In the genomic region with DNA sequence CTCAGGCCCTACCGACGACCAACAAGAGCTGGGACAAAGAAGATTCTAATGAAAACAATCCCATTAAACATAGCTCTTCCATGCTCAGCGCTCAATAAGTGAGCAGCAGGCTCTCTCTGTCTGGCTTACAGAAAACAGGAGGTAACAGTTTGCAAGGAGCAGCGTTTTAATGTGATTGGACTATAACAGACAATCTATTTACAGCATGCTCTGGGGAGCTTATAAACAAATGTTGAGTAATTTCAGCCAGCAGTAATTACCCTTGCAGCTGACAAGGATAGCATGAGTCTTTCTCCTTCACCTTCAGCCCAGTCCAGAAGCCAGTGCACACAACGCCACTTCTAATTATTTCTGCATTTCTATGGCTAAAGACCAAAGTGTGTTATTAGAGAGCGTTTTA, we compare ENCODE assay signal across 15 mouse cellular contexts.
A peak's percentile ranks its signal among the peaks of the same experiment; 100 is the strongest.
DNase-seq lines count a peak whose midpoint lies in the region; ATAC-seq and TF ChIP-seq lines count a peak whose summit lies in the region.
"Had no signal": no experiment of that assay in that cellular context is flagged by ENCODE, and none has a peak within 500 bp of the region (broad histone marks: within the 10 kb centered on the region; RNA-seq: fewer than 3 reads in every experiment).

No protein-coding gene starts in this region.

- no peaks in the 10 kb centered on the region for H3K27me3 ChIP-seq in embryonic facial prominence, embryonic 14.5 days (replicated peaks; ENCODE audit: control insufficient read depth, insufficient read depth, low read length)
- H3K27me3 ChIP-seq in embryonic facial prominence, embryonic 10.5 days (replicated peaks; ENCODE audit: low read depth, poor library complexity, severe bottlenecking), result no peaks in the 10 kb centered on the region
- no peaks in the 10 kb centered on the region for H3K27me3 ChIP-seq in neural tube, embryonic 12.5 days (replicated peaks)
- no peaks in the 10 kb centered on the region for H3K27me3 ChIP-seq in hindbrain, postnatal 0 days (ENCODE audit: insufficient read depth, low read length)
- H3K27me3 ChIP-seq: megakaryocyte, embryonic 14.5 days had no signal

- 48% methylated on average over 6 of the region's 6 CpGs for WGBS in embryonic facial prominence, embryonic 14.5 days
- WGBS in embryonic facial prominence, embryonic 10.5 days, result 46% methylated on average over 6 of the region's 6 CpGs
- WGBS in neural tube, embryonic 12.5 days, result 47% methylated on average over 6 of the region's 6 CpGs
- WGBS in hindbrain, postnatal 0 days, result 31% methylated on average over 6 of the region's 6 CpGs

- no peaks in the 10 kb centered on the region for H3K36me3 ChIP-seq in embryonic facial prominence, embryonic 14.5 days (ENCODE audit: control insufficient read depth, insufficient read depth, low read length)
- H3K36me3 ChIP-seq in embryonic facial prominence, embryonic 10.5 days (replicated peaks), result no peaks in the 10 kb centered on the region
- H3K36me3 ChIP-seq in neural tube, embryonic 12.5 days, result no peaks in the 10 kb centered on the region
- no peaks in the 10 kb centered on the region for H3K36me3 ChIP-seq in hindbrain, postnatal 0 days (ENCODE audit: insufficient read depth, low read length)

- DNase-seq in embryonic facial prominence, embryonic 14.5 days (ENCODE audit: low spot score), result no peak
- no peak for DNase-seq in embryonic facial prominence, embryonic 10.5 days (ENCODE audit: low spot score)
- no peak for DNase-seq in neural tube, embryonic 10.5 days (ENCODE audit: extremely low spot score, low spot score)
- peak; percentile 57 for DNase-seq in hindbrain, postnatal 0 days (ENCODE audit: low spot score)
- DNase-seq in retina, postnatal 1 day, result peak; percentile 77
- no peak for DNase-seq in right cerebral cortex, postnatal 25 days
- DNase-seq: adrenal gland, adult 2 months; heart, adult 18-20 months; kidney, postnatal 25 days; layer of hippocampus, postnatal 36 days; right cerebral cortex, adult 18-20 months had no signal

- H3K9ac ChIP-seq in embryonic facial prominence, embryonic 14.5 days (ENCODE audit: low read depth, low read length), result no peak overlapping the region
- H3K9ac ChIP-seq in neural tube, embryonic 12.5 days, result no peak overlapping the region
- H3K9ac ChIP-seq in hindbrain, postnatal 0 days (replicated peaks; ENCODE audit: low read length), result no peak overlapping the region
- H3K9ac ChIP-seq: liver, embryonic 14.5 days had no signal

- peaks cover 8% of the 10 kb centered on the region; the same call in 1 of the 2 replicates for H3K4me1 ChIP-seq in embryonic facial prominence, embryonic 14.5 days (ENCODE audit: control insufficient read depth, insufficient read depth, low read length)
- H3K4me1 ChIP-seq in embryonic facial prominence, embryonic 10.5 days, result peaks cover 45% of the 10 kb centered on the region
- peaks cover 4% of the 10 kb centered on the region; the same call in 1 of the 2 replicates for H3K4me1 ChIP-seq in neural tube, embryonic 12.5 days
- peaks cover 5% of the 10 kb centered on the region; the same call in 1 of the 2 replicates for H3K4me1 ChIP-seq in hindbrain, postnatal 0 days (ENCODE audit: insufficient read depth, low read length)
- H3K4me1 ChIP-seq: megakaryocyte, embryonic 14.5 days had no signal

- H3K4me3 ChIP-seq in embryonic facial prominence, embryonic 14.5 days (ENCODE audit: low read depth, low read length), result no peak overlapping the region
- no peak overlapping the region for H3K4me3 ChIP-seq in embryonic facial prominence, embryonic 10.5 days
- H3K4me3 ChIP-seq in neural tube, embryonic 12.5 days, result no peak overlapping the region
- H3K4me3 ChIP-seq in hindbrain, postnatal 0 days (ENCODE audit: low read length), result no peak overlapping the region
- H3K4me3 ChIP-seq: megakaryocyte, embryonic 14.5 days had no signal

- H3K4me2 ChIP-seq in embryonic facial prominence, embryonic 14.5 days (ENCODE audit: low read depth, low read length), result no peak overlapping the region
- H3K4me2 ChIP-seq in neural tube, embryonic 12.5 days (replicated peaks), result no peak overlapping the region
- H3K4me2 ChIP-seq in hindbrain, postnatal 0 days (ENCODE audit: low read depth, low read length), result no peak overlapping the region

- no peak for TF ChIP-seq CTCF in hindbrain, postnatal 0 days (IDR thresholded peaks at IDR 0.05; ENCODE audit: low read depth)

- peak; percentile 41; the same call in 1 of the 2 replicates for ATAC-seq in embryonic facial prominence, embryonic 14.5 days (ENCODE audit: low read depth)
- peak; percentile 30 for ATAC-seq in neural tube, embryonic 12.5 days (ENCODE audit: low FRiP score, low read depth)
- peak; percentile 64 for ATAC-seq in hindbrain, postnatal 0 days
- no peak for ATAC-seq in erythroid progenitor cell, adult 5-6 weeks (replicated peaks; ENCODE audit: low FRiP score, poor library complexity, severe bottlenecking)

- no peak overlapping the region for H3K27ac ChIP-seq in embryonic facial prominence, embryonic 14.5 days (replicated peaks; ENCODE audit: low read depth, low read length)
- H3K27ac ChIP-seq in embryonic facial prominence, embryonic 10.5 days (replicated peaks), result no peak overlapping the region
- no peak overlapping the region for H3K27ac ChIP-seq in neural tube, embryonic 12.5 days
- no peak overlapping the region for H3K27ac ChIP-seq in hindbrain, postnatal 0 days
- H3K27ac ChIP-seq: liver, embryonic 14.5 days had no signal

- no peaks in the 10 kb centered on the region for H3K9me3 ChIP-seq in embryonic facial prominence, embryonic 14.5 days (ENCODE audit: control insufficient read depth, low read length)
- no peaks in the 10 kb centered on the region for H3K9me3 ChIP-seq in embryonic facial prominence, embryonic 10.5 days
- no peaks in the 10 kb centered on the region for H3K9me3 ChIP-seq in neural tube, embryonic 12.5 days
- H3K9me3 ChIP-seq in hindbrain, postnatal 0 days (ENCODE audit: low read length), result no peaks in the 10 kb centered on the region

Comparison
In these comparisons a context has a peak if more than half of its experiments do, and no peak if none do; other contexts are left out.
1. DNase-seq: peak in hindbrain, postnatal 0 days (single experiment) and retina, postnatal 1 day (single experiment); none in embryonic facial prominence, embryonic 14.5 days (single experiment), embryonic facial prominence, embryonic 10.5 days (single experiment), neural tube, embryonic 10.5 days (single experiment) and right cerebral cortex, postnatal 25 days (single experiment).